Mouse (Mus musculus) stomach, embryonic 14.5 days (tissue): ENCODE measurements around the gene Dspp. TPM values are rescaled to one million over a fixed set of nuclear protein-coding genes. Genes with fewer than 3 reads are reported as not detected.
A peak's percentile ranks its signal among the peaks of the same experiment; 100 is the strongest.

Experiments used
- ATAC-seq: fragments of 200-750 bp; cut with Nextera tagmentation; 2 replicates; pipeline ENCODE4 v1.8.0; 2017; ENCODE audit warnings: low read depth, moderate TSS enrichment; ENCODE audit not compliant: insufficient number of reproducible peaks, insufficient read depth, low FRiP score
- H3K27ac ChIP-seq: fragments of 300-500 bp; sonication (generic); 2 replicates; pipeline ENCODE4 v1.5.1; 2014; ENCODE audit warnings: mild to moderate bottlenecking, low read length, moderate library complexity, mixed read lengths
- H3K27me3 ChIP-seq: fragments of 300-500 bp; sonication (generic); 2 replicates; pipeline ENCODE4 v1.6.1; 2014; ENCODE audit warnings: low read length, control low read depth, mixed read lengths; ENCODE audit not compliant: control insufficient read depth, insufficient read depth
- H3K36me3 ChIP-seq: fragments of 300-500 bp; sonication (generic); 2 replicates; pipeline ENCODE4 v1.6.1; 2014; ENCODE audit warnings: mild to moderate bottlenecking, control low read depth, low read length, moderate library complexity, mixed read lengths; ENCODE audit not compliant: control insufficient read depth, insufficient read depth
- H3K4me1 ChIP-seq: fragments of 300-500 bp; sonication (generic); 2 replicates; pipeline ENCODE4 v1.6.1; 2014; ENCODE audit warnings: low read length, control low read depth, mixed read lengths; ENCODE audit not compliant: control insufficient read depth, insufficient read depth
- H3K4me2 ChIP-seq: fragments of 300-500 bp; sonication (generic); replicated peaks from 2 replicates; pipeline ENCODE4 v1.6.1; 2014; ENCODE audit warnings: low read depth, low read length, control low read depth
- H3K4me3 ChIP-seq: fragments of 300-500 bp; sonication (generic); 2 replicates; pipeline ENCODE4 v1.5.1; 2014; ENCODE audit warnings: low read depth, low read length, control low read depth
- H3K9ac ChIP-seq: fragments of 300-500 bp; sonication (generic); replicated peaks from 2 replicates; pipeline ENCODE4 v1.6.1; 2014; ENCODE audit warnings: low read depth, mild to moderate bottlenecking, control low read depth, low read length, moderate library complexity, mixed read lengths
- H3K9me3 ChIP-seq: fragments of 300-500 bp; sonication (generic); 2 replicates; pipeline ENCODE4 v1.6.1; 2016; ENCODE audit warnings: low read depth, low read length, control low read depth; ENCODE audit not compliant: control insufficient read depth
- WGBS: fragments of 180-500 bp; shearing (Covaris S2); extraction: QIAGEN DNeasy Blood & Tissue Kit; methylation state at CpG from one replicate; pipeline ENCODE4 v1.1.7; 2014; 5-methylcytosine and 5-hydroxymethylcytosine counted together
- polyA plus RNA-seq: library from polyadenylated mRNA; unstranded; fragments of >200 nt; fragmentation: Nextera tagmentation; extraction: Ambion mirVana; gene quantifications from 2 replicates; pipeline ENCODE4 v1.2.1, GENCODE M21; 2014

Dspp gene
- polyA plus RNA-seq, 1 experiment from 2014 or later: not detected

- no peaks in the 10 kb centered on the region for H3K36me3 ChIP-seq
- no peaks in the 10 kb centered on the region for H3K27me3 ChIP-seq
- H3K9me3 ChIP-seq: no peaks in the 10 kb centered on the region
- no peak overlapping the region for H3K4me2 ChIP-seq
- ATAC-seq: no peak
- H3K4me3 ChIP-seq: no peak overlapping the region
- WGBS: 55% methylated on average over 1 of the region's 1 CpGs
- no peak overlapping the region for H3K9ac ChIP-seq
- H3K4me1 ChIP-seq: no peaks in the 10 kb centered on the region
- no peak overlapping the region for H3K27ac ChIP-seq
Observed at GRCm38 (mm10) chr5:104161390-104161789, 9.1 kb upstream of the Dspp start.

GRCm38 (mm10) chr5:104163536-104163935 lies 7.0 kb upstream of the Dspp start:
- 83% methylated on average over 4 of the region's 4 CpGs for WGBS
- ATAC-seq: no peak
- H3K4me2 ChIP-seq: no peak overlapping the region

GRCm38 (mm10) chr5:104173094-104173493 lies 2.6 kb downstream of the Dspp start:
- no peak for ATAC-seq
- WGBS: 80% methylated on average over 6 of the region's 6 CpGs
- H3K9me3 ChIP-seq: no peaks in the 10 kb centered on the region

More at GRCm38 (mm10) chr5:104163536-104163935, 7.0 kb upstream of the Dspp start:
- no peaks in the 10 kb centered on the region for H3K36me3 ChIP-seq
- H3K4me1 ChIP-seq: no peaks in the 10 kb centered on the region
- H3K27ac ChIP-seq: no peak overlapping the region
- H3K9ac ChIP-seq: no peak overlapping the region
- H3K9me3 ChIP-seq: no peaks in the 10 kb centered on the region
- no peak overlapping the region for H3K4me3 ChIP-seq
- H3K27me3 ChIP-seq: no peaks in the 10 kb centered on the region

GRCm38 (mm10) chr5:104183743-104184142 lies 13.2 kb downstream of the Dspp start:
- WGBS: 75% methylated on average over 1 of the region's 1 CpGs

More at GRCm38 (mm10) chr5:104173094-104173493, 2.6 kb downstream of the Dspp start:
- Histone ChIP-seq H3K4me2 (no peak overlapping the region), H3K27ac (no peak overlapping the region), H3K27me3 (no peaks in the 10 kb centered on the region), H3K9ac (no peak overlapping the region), H3K36me3 (no peaks in the 10 kb centered on the region), H3K4me1 (no peaks in the 10 kb centered on the region), H3K4me3 (no peak overlapping the region)

GRCm38 (mm10) chr5:104187281-104187680 lies 16.8 kb downstream of the Dspp start:
- Histone ChIP-seq H3K36me3 (no peaks in the 10 kb centered on the region), H3K4me1 (no peaks in the 10 kb centered on the region), H3K9ac (no peak overlapping the region), H3K27ac (no peak overlapping the region; the same call in 1 of the 2 replicates), H3K9me3 (no peaks in the 10 kb centered on the region), H3K27me3 (no peaks in the 10 kb centered on the region), H3K4me3 (no peak overlapping the region), H3K4me2 (no peak overlapping the region)
- no peak for ATAC-seq
- 62% methylated on average over 3 of the region's 3 CpGs for WGBS

More at GRCm38 (mm10) chr5:104183743-104184142, 13.2 kb downstream of the Dspp start:
- H3K4me1 ChIP-seq: no peaks in the 10 kb centered on the region
- H3K27ac ChIP-seq: no peak overlapping the region
- no peak overlapping the region for H3K9ac ChIP-seq
- no peaks in the 10 kb centered on the region for H3K36me3 ChIP-seq
- ATAC-seq: no peak
- H3K4me2 ChIP-seq: no peak overlapping the region
- H3K27me3 ChIP-seq: no peaks in the 10 kb centered on the region
- H3K9me3 ChIP-seq: peaks cover 7% of the 10 kb centered on the region; the same call in 1 of the 2 replicates
- no peak overlapping the region for H3K4me3 ChIP-seq

GRCm38 (mm10) chr5:104195086-104195485 lies 24.6 kb downstream of the Dspp start:
- no peak for ATAC-seq
- Histone ChIP-seq H3K36me3 (no peaks in the 10 kb centered on the region), H3K27ac (no peak overlapping the region), H3K9me3 (no peaks in the 10 kb centered on the region), H3K9ac (no peak overlapping the region), H3K4me2 (no peak overlapping the region), H3K27me3 (no peaks in the 10 kb centered on the region), H3K4me3 (no peak overlapping the region), H3K4me1 (no peaks in the 10 kb centered on the region)
- 90% methylated on average over 1 of the region's 1 CpGs for WGBS

- H3K4me1 ChIP-seq: no peaks in the 10 kb centered on the region
- H3K36me3 ChIP-seq: no peaks in the 10 kb centered on the region
- no peak overlapping the region for H3K9ac ChIP-seq
- no peaks in the 10 kb centered on the region for H3K9me3 ChIP-seq
- WGBS: 85% methylated on average over 12 of the region's 12 CpGs
- no peak overlapping the region for H3K4me3 ChIP-seq
- no peak for ATAC-seq
- no peak overlapping the region for H3K4me2 ChIP-seq
- H3K27me3 ChIP-seq: no peaks in the 10 kb centered on the region
- H3K27ac ChIP-seq: no peak overlapping the region
Observed at GRCm38 (mm10) chr5:104201153-104201950, 30.8 kb downstream of the Dspp start.

- Histone ChIP-seq H3K27ac (peak within 1 kb of the TSS; percentile 27; the same call in 1 of the 2 replicates), H3K4me3 (no peak within 1 kb of the TSS)
- WGBS: 60% methylated on average over 5 of the region's 5 CpGs
Observed at GRCm38 (mm10) chr5:104202351-104202750, 31.8 kb downstream of the Dspp start, which contains the start of gene Dmp1. Dmp1 (plus strand) TSS chr5:104202613.

More at GRCm38 (mm10) chr5:104202351-104202750, 31.8 kb downstream of the Dspp start, which contains the start of gene Dmp1:
- no peaks in the 10 kb centered on the region for H3K9me3 ChIP-seq
- no peak within 1 kb of the TSS for H3K4me2 ChIP-seq
- H3K9ac ChIP-seq: no peak within 1 kb of the TSS
- no peaks in the 10 kb centered on the region for H3K4me1 ChIP-seq
- no peaks in the 10 kb centered on the region for H3K36me3 ChIP-seq
- ATAC-seq: no peak
- no peaks in the 10 kb centered on the region for H3K27me3 ChIP-seq
